Mouse (Mus musculus): ENCODE measurements around the gene Phb. TPM values are rescaled to one million over a fixed set of nuclear protein-coding genes. Genes with fewer than 3 reads are reported as not detected.

Gene Phb
- polyA plus RNA-seq, 1 experiment from 2014 or later = 205 TPM

DNA sequence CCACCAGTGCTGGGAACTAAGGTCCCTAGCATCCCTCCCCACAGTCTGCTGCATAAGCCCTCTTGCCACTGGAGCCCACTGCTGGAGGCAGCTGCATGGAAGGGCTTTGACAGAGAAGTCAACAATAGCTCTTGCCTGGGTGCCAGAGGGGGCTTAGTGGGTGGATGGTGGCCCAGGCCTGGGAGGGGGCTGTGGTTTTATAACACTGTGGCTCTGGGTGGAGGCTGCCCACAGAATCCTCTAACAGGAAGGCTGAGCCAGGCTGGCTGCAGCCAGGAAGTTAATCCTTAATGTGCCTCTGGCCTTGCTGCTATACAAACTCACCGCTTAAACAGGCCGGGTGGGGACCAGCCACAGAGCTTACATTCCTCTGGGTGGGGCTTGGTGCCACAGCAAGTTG lies 31.7 kb upstream of the Phb start:
- H3K27ac ChIP-seq (replicated peaks) = no peak overlapping the region
- no peak overlapping the region for H3K4me3 ChIP-seq (replicated peaks)
- WGBS = 43% methylated on average over 2 of the region's 2 CpGs
- H3K4me2 ChIP-seq = no peak overlapping the region
- H3K4me1 ChIP-seq = peaks cover 5% of the 10 kb centered on the region; the same call in 1 of the 2 replicates
- H3K27me3 ChIP-seq (replicated peaks) = no peaks in the 10 kb centered on the region
- ATAC-seq (ENCODE audit: low FRiP score) = no peak
- H3K9ac ChIP-seq (replicated peaks) = no peak overlapping the region
- H3K36me3 ChIP-seq = no peaks in the 10 kb centered on the region
- no peaks in the 10 kb centered on the region for H3K9me3 ChIP-seq (replicated peaks)

DNA sequence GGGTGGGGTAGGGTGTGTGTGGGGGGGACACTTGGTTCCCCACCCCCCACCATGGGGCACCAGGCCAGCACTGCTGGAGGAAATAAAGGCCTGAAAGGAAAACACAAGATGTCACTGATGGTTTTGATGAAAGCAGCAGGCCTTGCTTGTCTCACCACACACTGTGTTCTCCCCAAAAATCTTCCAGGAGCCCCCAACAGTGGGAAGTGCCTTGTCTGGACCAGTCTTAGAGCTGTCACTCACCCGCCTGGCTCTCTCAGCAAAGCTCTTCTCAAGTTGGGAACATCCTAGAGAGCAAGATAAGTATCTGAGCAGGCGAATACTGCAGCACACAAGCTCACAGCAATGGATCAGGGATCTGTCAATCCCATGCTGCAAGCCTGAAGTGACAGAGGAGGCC lies 26.0 kb upstream of the Phb start:
- Histone ChIP-seq H3K27ac (replicated peaks) (no peak overlapping the region), H3K27me3 (replicated peaks) (peaks cover 18% of the 10 kb centered on the region), H3K4me3 (replicated peaks) (no peak overlapping the region), H3K9ac (replicated peaks) (no peak overlapping the region), H3K9me3 (replicated peaks) (no peaks in the 10 kb centered on the region), H3K4me1 (peaks cover 29% of the 10 kb centered on the region), H3K36me3 (no peaks in the 10 kb centered on the region), H3K4me2 (no peak overlapping the region)
- ATAC-seq (ENCODE audit: low FRiP score) = no peak
- WGBS = 65% methylated on average over 2 of the region's 2 CpGs

DNA sequence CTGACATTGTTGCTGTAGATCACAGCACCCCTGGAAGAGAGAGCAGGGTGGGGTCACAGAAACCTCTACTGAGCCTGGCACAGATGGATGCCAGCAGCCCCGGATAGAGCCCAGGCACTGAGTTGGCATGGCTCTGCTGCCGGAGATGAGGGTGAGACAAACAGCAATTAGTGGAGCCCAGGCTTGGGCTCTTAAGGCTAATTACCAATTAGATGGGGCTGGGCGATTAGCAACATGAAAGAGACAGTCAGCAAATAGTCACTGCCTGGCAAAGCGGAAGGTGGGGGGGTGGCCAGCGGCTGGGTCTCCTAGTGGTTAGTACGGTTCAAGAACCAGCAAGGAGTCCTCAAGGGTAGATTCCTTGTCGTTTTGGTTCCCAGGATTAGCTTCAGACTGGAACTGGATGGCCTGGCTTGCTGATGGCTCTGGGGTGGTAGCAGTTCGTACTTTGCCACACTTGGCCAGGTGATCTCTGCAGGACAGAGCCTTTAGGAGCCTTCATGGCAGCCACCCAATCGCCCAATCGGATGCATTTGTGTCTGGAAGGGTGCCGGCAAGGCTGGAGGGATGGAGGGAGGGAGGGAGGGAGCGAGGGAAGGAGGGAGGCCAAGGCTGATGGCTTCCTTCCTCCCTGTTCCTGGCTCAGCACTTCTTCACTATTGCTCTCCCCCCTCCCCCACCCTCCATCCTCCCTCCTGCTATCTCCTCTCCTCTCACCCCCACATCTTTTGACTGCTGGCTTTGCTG lies 24.1 kb upstream of the Phb start:
- Histone ChIP-seq H3K4me1 (peaks cover 33% of the 10 kb centered on the region), H3K27ac (replicated peaks) (no peak overlapping the region), H3K36me3 (no peaks in the 10 kb centered on the region), H3K27me3 (replicated peaks) (peaks cover 27% of the 10 kb centered on the region), H3K4me3 (replicated peaks) (no peak overlapping the region), H3K9ac (replicated peaks) (0 out of 2 replicates have a peak overlapping the region, but pooled peaks have one; percentile 7), H3K4me2 (no peak overlapping the region), H3K9me3 (replicated peaks) (no peaks in the 10 kb centered on the region)
- 30% methylated on average over 12 of the region's 12 CpGs for WGBS
- peak; percentile 28; the same call in 1 of the 2 replicates for ATAC-seq (ENCODE audit: low FRiP score)

DNA sequence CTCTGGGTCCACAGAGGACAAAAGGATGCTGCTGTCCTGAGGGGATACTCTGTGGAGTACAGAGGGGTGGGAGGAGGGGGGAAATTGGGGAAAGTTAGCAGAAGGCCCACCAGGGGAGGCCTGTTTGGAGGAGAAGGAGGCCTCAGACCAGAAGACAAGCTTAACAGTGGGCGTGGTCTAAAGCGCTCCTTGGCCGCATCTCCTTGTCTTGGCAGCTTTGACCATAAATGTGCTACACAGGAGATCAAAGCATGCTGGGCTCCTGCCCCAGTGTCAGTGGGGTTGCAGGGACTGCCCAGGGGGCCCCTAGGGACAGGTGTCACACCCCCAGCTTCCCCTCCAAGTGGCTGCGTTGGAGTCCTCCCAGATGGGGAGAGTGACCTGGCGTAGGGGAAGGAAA lies 22.9 kb upstream of the Phb start:
- no peaks in the 10 kb centered on the region for H3K9me3 ChIP-seq (replicated peaks)
- no peak overlapping the region for H3K27ac ChIP-seq (replicated peaks)
- H3K4me2 ChIP-seq = no peak overlapping the region
- H3K4me1 ChIP-seq = peaks cover 34% of the 10 kb centered on the region
- no peaks in the 10 kb centered on the region for H3K36me3 ChIP-seq
- 46% methylated on average over 5 of the region's 5 CpGs for WGBS
- no peak overlapping the region for H3K9ac ChIP-seq (replicated peaks)
- no peak for ATAC-seq (ENCODE audit: low FRiP score)
- peaks cover 27% of the 10 kb centered on the region for H3K27me3 ChIP-seq (replicated peaks)
- H3K4me3 ChIP-seq (replicated peaks) = no peak overlapping the region

DNA sequence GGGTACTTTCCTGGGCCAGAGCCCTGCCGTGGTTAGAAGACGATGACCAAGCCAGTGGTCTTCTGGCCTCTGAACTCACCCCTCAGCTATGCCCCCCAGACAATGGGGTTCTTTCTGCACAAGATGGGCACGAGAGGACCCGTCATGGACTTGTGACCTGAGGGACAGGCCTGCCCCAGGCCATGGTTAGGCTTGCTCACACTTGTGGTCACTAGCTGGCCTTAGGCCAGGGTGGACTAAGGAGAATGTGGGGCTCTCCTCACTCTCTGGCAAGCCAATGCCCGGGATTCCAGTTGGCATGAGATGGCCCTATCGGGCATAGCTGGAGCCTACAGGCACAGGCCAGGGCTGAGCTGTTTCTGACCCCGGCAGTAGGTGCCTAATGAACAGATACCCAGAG lies 22.4 kb upstream of the Phb start:
- peaks cover 34% of the 10 kb centered on the region for H3K4me1 ChIP-seq
- H3K36me3 ChIP-seq = no peaks in the 10 kb centered on the region
- no peak overlapping the region for H3K27ac ChIP-seq (replicated peaks)
- no peak overlapping the region for H3K4me3 ChIP-seq (replicated peaks)
- H3K27me3 ChIP-seq (replicated peaks) = peaks cover 27% of the 10 kb centered on the region
- 67% methylated on average over 7 of the region's 7 CpGs for WGBS
- H3K9me3 ChIP-seq (replicated peaks) = no peaks in the 10 kb centered on the region
- no peak overlapping the region for H3K9ac ChIP-seq (replicated peaks)
- ATAC-seq (ENCODE audit: low FRiP score) = no peak
- H3K4me2 ChIP-seq = no peak overlapping the region

DNA sequence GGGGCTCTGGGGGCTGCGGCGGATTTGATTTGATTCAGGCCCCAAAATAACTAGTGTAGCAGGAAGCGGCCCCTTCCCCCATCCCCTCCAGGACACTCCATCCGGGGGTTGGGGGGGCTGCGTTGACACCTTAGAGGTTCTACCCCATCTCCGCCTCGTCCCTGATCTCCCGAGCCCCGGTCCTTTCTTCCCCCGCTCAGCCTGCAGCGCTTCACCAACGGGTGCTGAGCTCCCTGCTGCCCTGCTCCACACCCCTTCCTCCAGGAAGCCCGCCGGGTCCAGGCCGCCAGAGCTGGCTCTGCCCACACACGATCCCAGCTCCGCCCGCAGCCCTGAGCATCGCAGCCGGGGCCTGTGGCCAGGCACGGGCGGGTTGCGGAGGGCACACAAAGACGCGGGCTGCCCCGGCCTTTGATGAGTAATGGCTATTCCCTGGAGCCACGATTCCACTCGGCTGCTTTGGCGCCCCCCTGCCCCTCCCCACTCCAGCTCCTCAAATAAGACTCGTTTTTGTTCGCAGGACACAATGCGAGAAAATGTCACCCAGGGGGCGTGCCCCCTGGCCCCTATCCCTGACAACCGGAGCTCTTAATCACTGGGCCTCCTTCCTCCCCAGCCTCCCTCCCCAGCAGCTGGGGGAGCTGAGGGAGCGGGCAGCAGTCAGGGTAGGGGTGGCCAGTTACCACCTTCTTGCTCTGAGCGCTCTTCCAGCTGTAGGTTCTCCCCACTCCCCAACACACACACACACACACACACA lies 21.2 kb upstream of the Phb start:
- peaks cover 34% of the 10 kb centered on the region for H3K4me1 ChIP-seq

DNA sequence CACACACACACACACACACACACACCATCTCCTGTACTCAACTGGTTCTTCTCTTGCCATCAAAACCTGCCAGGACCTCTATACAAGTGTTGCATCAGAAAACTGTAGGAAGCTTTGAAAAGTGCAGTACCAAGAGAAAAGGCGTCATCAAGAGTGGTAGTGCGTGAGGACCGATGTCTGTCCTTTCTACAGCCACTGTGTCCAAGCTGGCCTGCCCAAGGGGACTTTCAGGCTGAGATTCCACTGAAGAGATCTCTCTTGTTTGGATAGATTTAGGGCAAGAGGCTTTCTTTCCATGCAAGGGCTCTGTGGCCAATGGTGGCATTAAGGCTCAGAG lies 20.6 kb upstream of the Phb start:
- no peak for ATAC-seq (ENCODE audit: low FRiP score)
- Histone ChIP-seq H3K36me3 (no peaks in the 10 kb centered on the region), H3K9me3 (replicated peaks) (no peaks in the 10 kb centered on the region), H3K27ac (replicated peaks) (no peak overlapping the region), H3K27me3 (replicated peaks) (peaks cover 36% of the 10 kb centered on the region), H3K4me3 (replicated peaks) (no peak overlapping the region), H3K4me1 (peaks cover 34% of the 10 kb centered on the region), H3K9ac (replicated peaks) (no peak overlapping the region), H3K4me2 (no peak overlapping the region)
- 40% methylated on average over 3 of the region's 3 CpGs for WGBS

More for the DNA sequence above, 21.2 kb upstream of the Phb start:
- ATAC-seq (ENCODE audit: low FRiP score) = no peak
- WGBS = 3% methylated on average over 36 of the region's 36 CpGs
- Histone ChIP-seq H3K4me2 (peak overlapping the region; percentile 43), H3K4me3 (replicated peaks) (0 out of 2 replicates have a peak overlapping the region, but pooled peaks have one; percentile 1), H3K9me3 (replicated peaks) (no peaks in the 10 kb centered on the region), H3K9ac (replicated peaks) (no peak overlapping the region; the same call in 1 of the 2 replicates), H3K36me3 (no peaks in the 10 kb centered on the region), H3K27ac (replicated peaks) (no peak overlapping the region), H3K27me3 (replicated peaks) (peaks cover 33% of the 10 kb centered on the region)

DNA sequence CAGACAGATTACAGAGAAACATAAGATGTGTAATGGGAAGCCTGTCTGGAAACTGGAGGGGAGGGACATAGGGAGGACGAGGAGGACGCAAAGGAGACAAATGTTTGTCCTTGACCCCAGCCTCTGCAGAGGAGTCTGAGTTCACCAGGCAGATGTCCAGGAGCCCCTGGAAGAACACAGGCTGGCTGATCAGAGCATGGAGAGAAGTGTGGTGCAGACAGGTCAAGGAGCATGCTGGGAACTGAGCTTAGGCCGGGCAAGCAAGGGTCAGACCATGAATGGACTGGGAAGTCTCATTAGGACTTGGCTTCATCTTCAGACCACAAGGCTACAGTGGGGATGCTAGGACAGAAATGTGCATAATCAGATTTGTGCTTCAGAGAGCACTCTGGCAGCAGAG lies 19.0 kb upstream of the Phb start:
- peaks cover 29% of the 10 kb centered on the region for H3K4me1 ChIP-seq
- H3K9ac ChIP-seq (replicated peaks) = no peak overlapping the region
- WGBS = 45% methylated on average over 3 of the region's 3 CpGs
- H3K36me3 ChIP-seq = no peaks in the 10 kb centered on the region
- peaks cover 38% of the 10 kb centered on the region for H3K27me3 ChIP-seq (replicated peaks)
- ATAC-seq (ENCODE audit: low FRiP score) = no peak
- no peak overlapping the region for H3K27ac ChIP-seq (replicated peaks)
- H3K4me2 ChIP-seq = no peak overlapping the region
- no peak overlapping the region for H3K4me3 ChIP-seq (replicated peaks)
- no peaks in the 10 kb centered on the region for H3K9me3 ChIP-seq (replicated peaks)

DNA sequence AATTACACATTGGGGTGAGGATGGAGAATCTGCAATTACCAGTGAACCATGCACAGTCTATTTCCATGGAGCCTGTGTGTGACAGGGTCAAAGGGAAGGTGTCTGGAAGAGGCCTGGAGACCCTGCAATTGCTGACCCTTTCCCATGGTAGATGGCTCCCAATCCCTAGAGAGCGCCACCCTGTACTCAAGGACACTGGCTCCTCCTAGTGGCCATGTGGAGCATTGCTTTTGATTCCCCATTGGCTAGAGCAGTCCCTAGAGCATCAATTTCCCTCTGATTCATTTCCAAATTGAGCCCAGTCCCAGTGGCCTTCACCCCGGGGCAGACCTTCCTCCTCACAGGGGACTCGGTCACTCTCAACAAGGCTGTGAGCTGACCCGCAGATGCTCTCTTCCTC lies 17.9 kb upstream of the Phb start:
- Histone ChIP-seq H3K4me1 (peaks cover 18% of the 10 kb centered on the region), H3K27ac (replicated peaks) (no peak overlapping the region), H3K27me3 (replicated peaks) (peaks cover 34% of the 10 kb centered on the region), H3K4me2 (no peak overlapping the region), H3K9me3 (replicated peaks) (no peaks in the 10 kb centered on the region), H3K9ac (replicated peaks) (no peak overlapping the region), H3K4me3 (replicated peaks) (no peak overlapping the region), H3K36me3 (no peaks in the 10 kb centered on the region)
- 2% methylated on average over 4 of the region's 4 CpGs for WGBS
- no peak for ATAC-seq (ENCODE audit: low FRiP score)

DNA sequence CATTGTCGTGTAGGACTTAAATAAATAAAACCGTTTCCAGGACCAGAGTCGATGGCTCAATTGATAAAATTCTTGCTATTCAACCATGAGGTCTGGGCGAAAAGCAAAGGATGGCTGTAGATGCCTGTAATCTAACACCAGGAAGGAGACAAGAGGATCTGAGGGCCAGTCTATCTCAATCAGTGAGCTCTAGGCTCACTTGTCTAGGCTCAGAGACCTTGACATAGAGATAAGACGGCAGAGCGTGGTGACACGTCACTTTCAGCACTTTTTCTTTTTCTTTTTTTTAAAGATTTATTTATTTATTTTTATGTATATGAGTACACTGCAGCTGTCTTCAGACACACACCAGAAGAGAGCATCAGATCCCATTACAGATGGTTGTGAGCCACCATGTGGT lies 17.2 kb upstream of the Phb start:
- Histone ChIP-seq H3K9ac (replicated peaks) (no peak overlapping the region), H3K9me3 (replicated peaks) (no peaks in the 10 kb centered on the region), H3K4me1 (peaks cover 15% of the 10 kb centered on the region), H3K27ac (replicated peaks) (no peak overlapping the region), H3K4me2 (no peak overlapping the region), H3K36me3 (no peaks in the 10 kb centered on the region), H3K4me3 (replicated peaks) (no peak overlapping the region), H3K27me3 (replicated peaks) (peaks cover 31% of the 10 kb centered on the region)
- WGBS = 83% methylated on average over 7 of the region's 7 CpGs
- no peak for ATAC-seq (ENCODE audit: low FRiP score)

DNA sequence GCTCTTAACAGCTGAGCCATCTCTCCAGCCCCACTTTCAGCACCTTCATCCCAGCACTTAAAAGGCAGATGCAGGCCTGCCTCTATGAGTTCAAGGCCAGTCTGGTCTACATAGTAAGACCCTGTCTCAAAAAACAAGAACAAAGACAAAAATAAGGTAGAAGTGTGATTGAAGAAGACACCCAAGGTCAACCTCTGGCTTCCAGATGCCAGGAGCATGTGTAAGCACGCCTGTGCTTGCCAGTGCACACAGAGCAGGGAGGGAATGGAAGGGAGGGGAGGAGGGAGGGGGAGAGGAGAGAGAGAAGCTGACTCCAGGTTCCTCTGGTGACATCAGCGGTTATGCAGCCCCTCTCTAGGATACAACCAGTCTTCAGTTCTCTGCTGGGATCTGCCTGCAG lies 16.8 kb upstream of the Phb start:
- H3K36me3 ChIP-seq = no peaks in the 10 kb centered on the region
- H3K27ac ChIP-seq (replicated peaks) = no peak overlapping the region
- peaks cover 13% of the 10 kb centered on the region for H3K4me1 ChIP-seq
- H3K4me3 ChIP-seq (replicated peaks) = no peak overlapping the region
- no peak for ATAC-seq (ENCODE audit: low FRiP score)
- H3K4me2 ChIP-seq = no peak overlapping the region
- no peaks in the 10 kb centered on the region for H3K9me3 ChIP-seq (replicated peaks)
- 49% methylated on average over 2 of the region's 2 CpGs for WGBS
- peaks cover 30% of the 10 kb centered on the region for H3K27me3 ChIP-seq (replicated peaks)
- no peak overlapping the region for H3K9ac ChIP-seq (replicated peaks)

DNA sequence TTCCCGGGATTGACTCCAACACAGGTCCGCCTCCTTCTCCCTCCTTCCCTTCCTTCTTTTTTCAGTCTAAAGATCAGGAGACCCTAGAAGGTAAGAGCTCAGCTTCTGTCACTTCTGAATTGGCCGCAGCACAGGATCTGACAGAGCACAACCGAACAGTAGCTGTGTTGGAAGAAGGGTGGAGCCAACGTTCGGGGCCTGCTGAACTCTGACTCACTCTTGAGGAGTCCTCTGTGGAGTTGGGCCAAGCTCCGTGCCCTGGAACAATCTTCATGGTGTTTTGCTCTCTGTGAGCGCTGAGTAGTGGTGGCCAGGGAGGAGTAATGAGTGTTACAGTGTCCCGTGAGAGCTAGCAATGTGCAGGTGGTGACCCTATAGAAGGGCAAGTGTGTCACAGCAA lies 15.8 kb upstream of the Phb start:
- Histone ChIP-seq H3K36me3 (no peaks in the 10 kb centered on the region), H3K27ac (replicated peaks) (no peak overlapping the region), H3K4me3 (replicated peaks) (no peak overlapping the region), H3K4me1 (0 out of 2 replicates have a peak, but pooled peaks cover 4% of the 10 kb centered on the region), H3K9ac (replicated peaks) (no peak overlapping the region), H3K4me2 (no peak overlapping the region), H3K27me3 (replicated peaks) (peaks cover 22% of the 10 kb centered on the region), H3K9me3 (replicated peaks) (no peaks in the 10 kb centered on the region)
- no peak for ATAC-seq (ENCODE audit: low FRiP score)
- WGBS = 75% methylated on average over 9 of the region's 9 CpGs

Measured in neural tube, embryonic 15.5 days (tissue).